Mouse (Mus musculus): Measurements from ENCODE around the gene Gm20388.
"Not testable (repeated sequence)": the region's sequence is repeated elsewhere in the genome, so short reads cannot be mapped to it uniquely, and the experiment has no call there.

Gene Gm20388

DNA sequence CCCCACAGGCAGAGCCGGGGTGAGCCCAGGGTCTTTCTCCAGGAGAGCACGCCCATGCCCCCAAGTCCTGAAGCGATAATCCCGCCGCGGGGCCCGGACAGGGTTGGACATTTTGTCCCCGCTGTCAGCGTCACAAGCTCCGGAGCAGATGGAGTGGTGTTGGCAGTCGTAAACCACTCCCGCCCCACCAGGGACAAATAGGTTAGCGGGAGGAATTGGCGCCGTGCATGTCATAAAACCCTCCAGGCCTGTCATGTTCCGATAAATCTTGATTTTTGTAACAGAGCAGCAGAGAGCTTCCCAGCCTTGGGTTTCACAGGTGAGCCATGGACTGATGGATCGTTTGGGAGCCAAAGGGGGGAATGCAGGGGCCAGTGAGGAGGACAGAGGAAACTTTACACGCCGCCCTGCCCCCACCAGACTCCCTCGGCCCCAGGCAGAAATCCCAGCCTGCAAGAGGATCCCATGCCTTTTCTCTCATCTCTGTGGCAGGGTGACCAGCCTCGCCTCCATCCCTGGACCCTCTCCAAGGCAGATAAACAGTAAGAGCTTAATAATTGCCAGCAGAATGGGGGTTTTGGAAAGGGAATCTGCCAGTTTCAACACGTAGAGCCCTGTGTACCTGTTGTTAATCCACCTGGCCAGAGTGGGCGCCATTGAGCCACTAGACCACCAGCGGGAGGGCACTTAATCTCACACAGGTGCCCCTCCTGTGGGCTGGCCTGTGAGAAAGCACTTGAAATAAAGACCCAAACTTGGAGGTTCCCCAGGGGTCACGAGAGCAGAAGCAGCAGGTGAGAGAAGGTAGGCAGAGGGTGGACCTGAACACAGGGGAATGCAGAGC is 1400.6 kb downstream of the Gm20388 start:
- DNase-seq (ENCODE audit: low spot score) = peak; percentile 65

DNA sequence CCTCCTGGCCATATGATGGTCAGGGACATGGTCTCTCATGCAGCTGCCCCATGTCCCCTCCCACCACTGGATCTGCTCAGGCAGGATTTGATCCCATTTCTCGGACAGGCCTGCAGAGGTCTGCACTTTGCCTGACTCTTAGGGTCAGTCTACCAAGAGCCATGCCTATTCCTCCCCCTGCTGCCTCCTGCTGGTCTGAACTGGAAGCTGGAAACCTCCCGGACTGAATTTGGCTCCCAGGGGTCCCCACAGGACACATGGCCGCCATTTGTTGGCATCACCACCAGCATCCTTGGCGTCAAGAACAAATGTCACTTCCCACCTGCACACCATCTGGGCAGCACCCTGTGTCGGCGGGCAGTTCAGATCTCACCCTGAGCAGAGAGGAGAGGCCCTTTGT is 1402.8 kb downstream of the Gm20388 start:
- DNase-seq (ENCODE audit: low spot score) = peak; percentile 63

DNA sequence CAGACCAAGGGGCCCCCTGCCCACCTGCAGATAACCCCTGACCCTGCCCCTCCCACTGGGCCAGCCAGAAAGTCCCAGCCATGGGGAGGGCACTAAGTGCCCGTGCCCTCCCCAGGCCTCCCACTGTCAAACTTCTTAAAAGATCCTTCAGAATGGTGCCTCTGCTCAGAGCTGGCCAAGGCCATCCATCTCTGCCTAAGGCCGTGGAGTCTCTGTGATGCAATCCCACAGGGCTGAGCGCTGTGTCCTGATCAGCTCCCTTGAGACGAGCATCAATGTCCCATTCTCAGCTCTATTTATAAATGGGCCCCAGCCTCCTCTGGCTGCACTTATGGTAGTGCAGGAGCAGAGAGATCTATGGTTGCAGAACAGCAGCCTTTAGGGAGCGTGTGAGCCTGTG is 1403.4 kb downstream of the Gm20388 start:
- DNase-seq (ENCODE audit: low spot score) = no peak

DNA sequence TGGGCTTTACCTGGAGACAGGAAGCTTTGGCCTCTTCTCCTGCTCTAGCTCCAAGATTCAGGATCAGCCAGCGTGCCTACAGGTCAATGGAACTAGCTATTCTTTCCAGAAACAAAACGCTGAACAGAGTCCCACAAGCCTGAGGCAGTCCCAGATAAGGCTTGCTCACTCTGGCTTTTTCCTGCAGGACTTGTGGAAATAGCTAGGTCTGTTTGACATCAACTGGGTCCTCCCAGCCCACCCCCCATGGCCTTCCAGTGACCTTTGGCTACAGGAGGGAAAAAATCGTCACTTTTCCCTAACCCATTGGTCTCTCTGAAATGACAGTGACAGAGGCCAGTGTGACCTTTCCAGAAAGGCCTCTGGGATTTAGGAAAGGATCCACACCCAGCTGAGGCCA is 1404.9 kb downstream of the Gm20388 start:
- DNase-seq (ENCODE audit: low spot score) = no peak

DNA sequence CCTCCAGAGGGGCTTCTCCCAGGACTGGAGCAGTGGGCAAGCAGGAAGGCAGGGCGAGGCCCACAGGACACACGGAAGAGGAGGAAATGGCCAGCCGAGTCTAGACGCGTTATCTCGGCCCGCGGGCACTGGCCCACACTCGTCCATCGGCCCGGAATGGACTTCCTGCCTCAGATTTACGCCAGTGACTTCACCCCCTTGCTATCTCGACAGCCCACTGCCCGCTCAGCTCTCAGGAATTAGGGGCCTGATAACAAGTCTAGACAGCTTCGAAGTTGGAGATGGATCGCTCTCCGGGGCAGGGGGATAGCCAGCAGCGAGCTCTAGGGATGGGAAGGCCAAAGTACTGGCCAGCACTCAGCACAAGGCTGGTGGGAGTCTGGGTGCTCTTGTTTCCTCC is 1405.4 kb downstream of the Gm20388 start:
- peak; percentile 68 for DNase-seq (ENCODE audit: low spot score)

DNA sequence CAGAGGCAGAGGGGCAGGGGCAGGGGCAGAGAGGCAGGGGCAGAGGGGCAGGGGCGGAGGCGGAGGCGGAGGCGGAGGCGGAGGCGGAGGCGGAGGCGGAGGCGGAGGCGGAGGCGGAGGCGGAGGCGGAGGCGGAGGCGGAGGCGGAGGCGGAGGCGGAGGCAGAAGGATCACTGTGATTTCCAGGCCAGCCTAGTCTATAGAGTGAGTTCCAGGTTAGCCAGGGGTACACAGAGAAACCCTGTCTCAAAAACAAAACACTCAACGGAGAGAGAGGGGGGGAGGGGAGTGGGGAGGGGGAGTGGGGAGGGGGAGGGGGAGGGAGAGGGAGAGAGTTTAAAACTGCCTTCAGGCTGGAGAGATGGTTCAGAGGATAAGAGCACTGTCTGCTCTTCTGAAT is 1408.1 kb downstream of the Gm20388 start:
- DNase-seq (ENCODE audit: low spot score) = not testable (repeated sequence)

DNA sequence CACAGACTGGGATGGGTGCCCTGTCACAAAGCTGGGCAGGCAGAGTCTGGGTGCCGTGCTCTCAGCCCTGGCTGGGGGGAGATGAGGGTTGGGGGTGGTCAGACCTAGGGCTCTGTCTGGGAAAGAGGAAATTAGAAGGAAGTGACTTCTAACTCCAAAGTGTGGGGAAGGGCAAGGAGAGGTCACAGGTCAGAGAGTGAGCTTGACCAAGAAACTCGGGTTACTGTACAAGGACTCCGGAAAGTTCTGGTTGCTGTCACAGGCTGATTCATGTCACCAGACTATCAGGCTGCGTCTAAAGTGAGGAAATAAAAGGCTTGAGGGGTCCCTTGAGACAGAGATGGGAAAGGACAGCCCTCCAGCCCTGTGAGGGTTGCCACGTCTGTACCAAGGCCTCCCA is 1408.8 kb downstream of the Gm20388 start:
- peak; percentile 55 for DNase-seq (ENCODE audit: low spot score)

DNA sequence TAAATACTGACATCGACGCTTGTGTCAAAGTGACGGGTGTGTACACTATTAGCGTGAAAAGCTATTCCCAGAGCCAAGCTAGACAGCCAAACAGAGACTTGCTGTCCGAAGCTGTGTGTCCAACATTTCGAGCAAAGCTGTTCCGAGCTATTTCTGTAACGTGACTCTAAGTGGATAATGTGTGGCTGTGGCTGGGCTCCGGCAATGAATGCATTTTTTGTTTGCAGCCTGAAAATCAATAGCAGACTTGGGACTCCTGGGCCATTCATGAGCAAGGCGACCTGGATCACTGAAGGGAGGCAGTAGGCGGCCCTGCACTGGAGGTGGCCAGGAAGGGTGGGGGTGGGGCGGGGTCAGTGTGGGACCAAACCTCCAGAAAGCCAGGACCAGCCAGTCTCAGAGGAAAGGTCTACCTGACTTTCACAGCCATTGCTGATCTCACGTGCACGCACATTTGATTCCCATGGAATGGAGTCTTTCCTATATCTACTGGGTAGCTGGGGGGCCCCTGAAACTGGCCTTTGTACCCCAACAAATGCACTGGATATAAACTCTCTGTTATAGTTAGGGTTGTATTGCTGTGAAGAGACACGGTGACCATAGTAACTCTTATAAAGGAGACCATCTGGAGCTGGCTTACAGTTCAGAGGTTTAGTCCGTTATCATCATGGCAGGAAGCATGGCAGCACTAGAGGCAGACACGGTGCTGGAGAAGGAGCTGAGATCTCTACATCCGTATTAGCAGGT is 1415.7 kb downstream of the Gm20388 start:
- DNase-seq (ENCODE audit: low spot score) = peak; percentile 63

DNA sequence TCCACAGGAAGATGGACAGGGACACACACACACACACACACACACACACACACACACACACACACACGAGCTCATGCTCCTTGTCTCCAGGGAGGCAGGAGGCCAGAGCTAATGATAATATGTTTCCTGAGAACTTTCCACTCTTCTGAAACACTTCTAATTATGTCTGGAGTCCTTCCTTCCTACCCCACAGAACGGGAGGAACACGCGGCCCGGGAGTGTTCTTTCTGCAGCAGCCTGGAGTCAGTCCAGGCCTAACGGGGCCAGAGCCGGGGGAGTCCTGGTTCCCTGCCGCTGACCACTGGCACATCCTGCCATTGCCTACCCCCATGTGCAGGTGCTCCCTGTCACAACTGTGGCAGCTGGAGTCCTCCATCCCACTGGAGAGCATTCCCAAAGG is 1421.8 kb downstream of the Gm20388 start:
- no peak for DNase-seq (ENCODE audit: low spot score)

DNA sequence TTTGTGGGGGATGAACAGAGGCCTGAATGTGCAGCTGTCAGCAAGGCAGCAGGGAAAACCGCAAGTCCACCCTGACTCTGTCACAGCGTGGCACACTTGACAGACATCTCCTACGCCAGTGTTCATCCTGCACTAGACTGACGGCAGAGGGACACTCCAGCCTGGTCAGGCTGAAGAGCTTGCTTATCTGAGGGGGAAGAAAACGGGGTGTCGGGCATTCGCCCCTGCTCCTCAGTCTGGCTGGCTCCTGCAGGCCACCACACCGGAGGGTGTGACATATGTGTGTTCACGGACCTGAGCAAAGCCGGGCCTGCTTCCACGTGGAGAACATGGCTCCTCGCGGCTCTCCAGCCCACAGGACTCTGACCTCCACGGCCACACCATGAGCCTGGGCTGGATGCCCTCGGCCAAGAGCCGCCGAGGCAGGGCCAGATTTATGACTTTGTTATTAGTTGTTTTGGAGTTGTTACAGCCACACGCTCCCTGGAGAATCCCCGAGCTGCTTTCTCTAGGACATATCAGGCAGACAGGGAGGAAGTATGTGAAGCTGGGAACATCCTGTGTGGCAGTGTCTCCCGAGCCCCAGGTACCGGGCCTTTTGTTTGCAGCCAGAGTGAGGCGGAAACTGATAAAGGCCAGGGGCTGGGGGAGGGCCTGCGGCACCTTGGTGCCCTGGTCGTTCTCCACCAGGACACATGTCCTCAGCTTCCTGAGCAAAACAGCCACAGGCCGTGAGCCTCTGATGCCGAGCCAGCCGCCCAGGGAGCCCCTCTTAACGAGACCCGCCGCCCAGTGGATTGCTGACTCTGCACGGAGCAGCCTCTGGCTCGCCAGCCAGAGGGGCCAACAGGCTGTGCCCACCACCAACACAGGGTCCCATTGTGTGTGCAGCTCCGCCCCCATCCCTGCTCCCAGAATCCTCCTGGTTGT is 1424.1 kb downstream of the Gm20388 start:
- peak; percentile 53 for DNase-seq (ENCODE audit: low spot score)

DNA sequence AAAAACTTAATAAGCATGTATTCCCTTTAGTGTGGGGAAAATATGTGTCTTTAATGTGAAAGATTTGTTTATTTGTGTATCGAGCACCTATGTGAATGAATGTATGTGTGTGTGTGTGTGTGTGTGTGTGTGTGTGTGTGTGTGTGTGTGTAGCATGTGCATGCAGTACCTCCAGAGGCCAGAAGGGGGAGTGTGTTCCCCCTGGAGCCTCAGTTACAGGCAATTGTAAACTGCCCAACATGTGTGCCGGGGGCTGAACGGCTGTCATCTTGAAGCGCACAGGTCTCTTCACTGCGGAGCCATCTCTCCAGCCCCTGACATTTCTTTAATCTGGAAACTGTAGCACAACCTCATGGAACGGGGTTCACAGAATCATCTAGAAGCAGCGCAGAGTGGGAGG is 1425.0 kb downstream of the Gm20388 start:
- no peak for DNase-seq (ENCODE audit: low spot score)

DNA sequence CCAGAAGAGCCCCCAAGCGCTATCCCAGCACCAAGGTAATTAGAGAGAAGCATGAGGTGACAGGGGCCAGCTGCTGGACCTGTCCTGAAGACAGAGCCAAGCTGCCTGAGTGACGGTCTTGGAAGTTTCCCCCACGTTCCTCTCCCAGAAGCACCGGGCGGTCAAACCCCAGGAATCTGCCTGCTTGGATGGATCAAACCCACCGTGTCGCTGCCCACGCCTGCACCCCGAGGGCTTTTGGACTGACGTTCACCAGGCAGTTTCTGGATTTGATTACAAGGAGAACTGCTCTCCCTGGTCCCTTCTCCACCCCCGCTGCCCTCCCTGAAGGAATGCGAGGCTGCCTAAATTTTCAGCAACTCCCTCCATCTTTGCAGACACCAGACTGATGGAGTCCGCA is 1432.3 kb downstream of the Gm20388 start:
- peak; percentile 25 for DNase-seq (ENCODE audit: low spot score)

DNA sequence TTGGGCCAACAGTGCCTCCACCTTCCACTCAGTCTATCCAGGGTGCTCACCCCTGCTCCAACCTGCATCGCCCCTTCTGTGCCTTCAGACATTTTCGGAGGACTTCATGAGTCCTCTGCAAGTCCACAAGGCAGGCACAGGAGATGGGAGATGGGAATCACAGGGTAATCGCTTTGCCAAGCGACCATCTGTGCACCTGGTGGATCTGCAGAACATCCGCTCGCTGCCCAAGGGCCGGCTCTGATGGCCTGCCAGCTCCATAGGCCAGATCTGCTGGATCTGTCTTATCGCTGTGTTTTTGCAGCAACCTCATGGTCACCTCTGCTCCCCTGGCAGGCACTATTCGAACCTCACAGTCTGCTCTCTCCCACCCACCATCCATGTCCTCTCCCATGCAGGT is 1433.8 kb downstream of the Gm20388 start:
- no peak for DNase-seq (ENCODE audit: low spot score)

DNA sequence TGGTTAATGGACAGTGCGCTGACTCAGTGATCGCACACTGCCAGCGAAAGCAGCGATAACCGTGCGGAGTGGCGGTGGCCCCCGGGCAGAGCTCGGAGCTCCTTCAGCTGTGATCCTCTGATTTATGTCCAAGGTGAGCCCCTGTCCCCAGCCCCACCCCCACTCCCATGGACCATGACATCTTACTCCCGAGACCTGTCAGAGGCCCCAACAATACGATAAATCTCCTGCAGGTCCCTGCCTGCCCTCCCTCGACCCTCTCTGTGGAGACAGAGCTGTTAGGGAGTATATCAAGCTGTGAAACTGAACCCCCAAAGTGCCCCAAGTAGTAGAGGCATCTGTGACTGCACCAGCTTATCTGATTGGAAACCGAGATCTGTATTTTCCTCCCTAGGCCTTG is 1435.5 kb downstream of the Gm20388 start:
- DNase-seq (ENCODE audit: low spot score) = no peak

DNA sequence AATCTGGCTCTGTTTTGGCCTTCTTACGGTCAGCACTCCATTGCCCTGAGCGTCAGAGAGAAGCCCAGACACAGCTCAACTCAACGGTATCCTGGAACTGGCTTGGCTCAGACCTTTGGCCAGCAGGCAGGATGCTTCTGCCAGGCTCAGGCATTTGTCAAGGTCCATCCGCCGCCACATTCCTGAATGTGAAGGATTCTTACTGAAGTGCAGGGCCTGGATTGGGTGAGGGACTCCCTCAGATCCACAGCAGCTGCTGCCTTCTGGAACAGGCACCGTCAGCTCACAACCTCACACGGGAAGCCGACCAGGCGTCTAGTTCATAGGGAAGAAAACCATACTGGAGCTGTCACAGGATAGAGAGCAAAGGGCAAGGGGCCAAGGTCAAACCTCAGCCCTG is 1436.2 kb downstream of the Gm20388 start:
- peak; percentile 62 for DNase-seq (ENCODE audit: low spot score)

DNA sequence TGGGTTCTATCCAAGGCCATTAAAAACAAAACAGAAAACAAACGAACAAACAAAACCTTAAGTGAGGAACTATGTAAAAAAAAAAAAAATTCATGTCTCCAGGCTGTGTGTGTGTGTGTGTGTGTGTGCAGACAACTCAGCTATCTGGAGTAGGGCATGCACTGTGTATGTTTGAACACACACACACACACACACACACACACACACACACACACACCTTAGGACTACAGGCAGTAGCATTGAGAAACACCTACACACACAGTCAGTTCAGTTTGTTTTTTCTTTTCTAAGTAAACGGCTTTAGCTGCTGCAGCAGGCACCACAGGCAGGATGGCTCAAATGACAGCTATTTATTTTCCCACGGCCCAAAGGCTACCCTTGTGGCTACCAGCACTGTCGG is 1438.4 kb downstream of the Gm20388 start:
- peak; percentile 56 for DNase-seq (ENCODE audit: low spot score)

DNA sequence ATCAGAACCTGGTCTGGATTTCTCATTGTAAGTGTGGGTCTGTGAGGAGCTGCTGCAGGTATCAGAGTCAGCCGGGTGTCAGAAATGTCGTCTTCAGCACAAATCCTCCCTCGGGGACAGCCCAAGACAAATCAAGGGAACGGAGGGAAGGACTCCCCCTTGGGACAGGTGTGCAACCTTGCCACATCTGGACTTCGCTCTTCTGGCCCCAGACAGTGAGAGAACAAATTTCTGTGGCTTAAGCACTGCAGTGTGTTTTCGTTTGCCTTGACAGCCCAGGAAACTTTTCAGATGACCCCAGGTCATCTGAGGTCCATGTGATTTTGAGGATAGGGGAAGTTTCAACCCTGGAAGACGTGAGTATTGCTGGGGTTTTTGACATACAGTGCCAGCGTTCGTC is 1440.2 kb downstream of the Gm20388 start:
- DNase-seq (ENCODE audit: low spot score) = no peak

DNA sequence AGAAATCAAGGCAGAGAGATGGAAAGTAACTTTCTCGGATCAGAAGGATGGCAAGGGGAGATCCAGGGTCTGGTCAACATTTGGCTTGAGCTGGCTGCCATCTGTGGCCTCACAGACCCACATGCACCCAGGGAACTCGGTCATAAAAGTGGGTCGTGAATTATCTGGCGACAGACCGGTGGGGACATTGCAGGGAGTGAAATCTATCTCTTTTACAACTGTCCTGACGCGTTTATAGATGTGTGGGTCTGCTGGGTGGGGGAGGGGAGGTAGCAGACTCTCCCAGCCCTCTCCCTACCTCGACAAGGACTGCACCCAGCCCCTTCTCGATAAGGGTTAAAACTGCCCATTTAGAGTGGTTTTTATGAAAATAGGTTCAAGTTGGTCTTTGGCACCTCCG is 1444.2 kb downstream of the Gm20388 start:
- DNase-seq (ENCODE audit: low spot score) = no peak

DNA sequence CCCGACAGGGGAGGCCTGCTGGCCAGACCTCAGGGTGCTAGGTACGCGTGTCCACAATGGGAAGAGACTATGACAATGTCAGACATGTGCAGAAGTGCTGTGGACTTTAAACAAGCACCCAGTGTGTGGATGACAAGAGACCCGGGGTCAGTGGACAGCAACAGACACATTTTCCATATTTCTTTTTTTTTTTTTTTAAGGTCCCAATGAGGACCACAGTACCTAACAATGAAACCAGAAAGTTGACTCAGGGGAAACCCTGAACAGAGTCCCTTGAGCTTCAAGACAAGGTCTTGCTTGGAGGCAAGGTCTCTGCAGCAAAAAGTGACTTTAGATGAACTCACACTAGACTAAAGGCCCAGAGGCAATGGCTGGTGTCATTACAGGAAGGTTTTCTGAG is 1446.8 kb downstream of the Gm20388 start:
- DNase-seq (ENCODE audit: low spot score) = no peak

DNA sequence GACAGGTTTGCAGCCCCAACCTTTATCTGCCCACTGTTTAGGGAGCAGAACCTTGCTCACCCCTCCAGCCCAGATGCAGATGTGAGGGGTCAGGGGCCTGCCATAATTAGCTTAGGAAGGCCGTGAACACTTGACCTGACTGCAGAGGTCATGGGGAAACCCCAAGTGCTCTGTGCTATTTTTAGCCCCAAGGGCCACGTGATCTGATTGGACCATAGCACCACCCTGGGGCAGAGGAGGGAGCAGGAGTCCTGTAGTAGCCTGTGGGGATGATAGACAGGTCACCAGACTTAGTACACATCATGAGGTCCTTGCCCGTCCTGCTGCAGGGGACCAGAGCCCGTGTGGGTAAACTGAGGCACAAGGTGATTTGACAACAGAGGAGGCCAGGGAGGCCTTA is 1448.0 kb downstream of the Gm20388 start:
- DNase-seq (ENCODE audit: low spot score) = peak; percentile 70

DNA sequence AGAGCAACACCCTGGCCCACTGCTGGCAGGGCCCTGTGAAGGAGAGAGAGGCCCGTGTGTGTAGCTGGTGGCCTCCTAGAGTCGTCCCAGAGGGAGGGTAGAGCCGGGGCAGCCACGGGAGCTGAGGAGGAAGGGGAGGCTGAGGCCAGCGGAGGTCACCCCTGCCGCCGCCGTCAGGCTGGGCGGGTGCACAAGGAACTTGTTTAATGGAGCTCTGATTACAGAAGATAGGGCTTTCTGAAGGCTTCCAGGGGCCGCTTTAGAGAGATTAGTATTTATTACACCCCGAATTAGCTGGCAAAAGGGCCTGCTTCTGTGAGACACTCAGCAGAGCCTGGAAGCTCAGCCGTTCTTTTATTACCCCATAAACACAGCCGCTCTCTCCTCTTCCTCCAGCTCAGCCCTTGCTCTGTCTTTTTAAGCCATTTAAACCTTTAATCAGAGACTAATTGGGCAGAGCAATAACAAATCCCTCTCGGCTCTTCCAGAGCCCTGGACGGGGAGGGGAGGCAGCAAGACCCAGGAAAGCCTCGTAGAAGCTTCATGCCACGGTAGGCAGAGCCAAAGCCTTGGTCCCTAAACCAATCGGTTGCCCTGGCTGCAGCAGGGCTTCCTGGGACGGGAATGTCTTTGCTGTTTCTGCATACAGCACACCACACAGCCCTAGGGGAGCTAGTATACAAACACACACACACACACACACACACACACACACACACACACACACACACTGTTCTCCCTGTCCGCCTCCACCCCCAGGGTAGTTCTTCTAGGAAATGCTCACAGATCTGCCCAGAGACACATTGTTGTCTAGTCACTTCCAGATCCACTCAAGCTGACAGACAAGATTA is 1448.7 kb downstream of the Gm20388 start:
- peak; percentile 69 for DNase-seq (ENCODE audit: low spot score)
